Mouse (Mus musculus): Measurements from ENCODE around the gene Slc28a3. TPM values are rescaled to one million over a fixed set of nuclear protein-coding genes. Genes with fewer than 3 reads are reported as not detected.

Gene Slc28a3
- polyA plus RNA-seq, 1 experiment from 2014 or later = 0.22 TPM

GRCm38 (mm10) chr13:58610059-58610458, 618 bp downstream of the Slc28a3 start:
- H3K27me3 ChIP-seq = 0 out of 2 replicates have a peak, but pooled peaks cover 2% of the 10 kb centered on the region
- H3K4me1 ChIP-seq (replicated peaks) = no peaks in the 10 kb centered on the region
- WGBS = 31% methylated on average over 7 of the region's 7 CpGs
- H3K9me3 ChIP-seq = no peaks in the 10 kb centered on the region
- no peak for ATAC-seq (ENCODE audit: low FRiP score, low read depth)
- H3K4me2 ChIP-seq = no peak overlapping the region
- no peak overlapping the region for H3K27ac ChIP-seq (replicated peaks)
- H3K9ac ChIP-seq = no peak overlapping the region
- H3K36me3 ChIP-seq = no peaks in the 10 kb centered on the region
- no peak overlapping the region for H3K4me3 ChIP-seq

GRCm38 (mm10) chr13:58601201-58601855, 9.3 kb downstream of the Slc28a3 start:
- no peak overlapping the region for H3K9ac ChIP-seq
- no peaks in the 10 kb centered on the region for H3K27me3 ChIP-seq
- no peak overlapping the region for H3K4me3 ChIP-seq
- H3K36me3 ChIP-seq = no peaks in the 10 kb centered on the region
- 0 out of 2 replicates have a peak, but pooled peaks have one; percentile 45 for ATAC-seq (ENCODE audit: low FRiP score, low read depth)
- WGBS = 57% methylated on average over 10 of the region's 10 CpGs
- no peak overlapping the region for H3K4me2 ChIP-seq
- H3K9me3 ChIP-seq = no peaks in the 10 kb centered on the region
- H3K27ac ChIP-seq (replicated peaks) = no peak overlapping the region
- H3K4me1 ChIP-seq (replicated peaks) = no peaks in the 10 kb centered on the region

- Histone ChIP-seq H3K9me3 (no peaks in the 10 kb centered on the region), H3K4me1 (replicated peaks) (no peaks in the 10 kb centered on the region), H3K4me2 (no peak overlapping the region), H3K36me3 (no peaks in the 10 kb centered on the region), H3K27ac (replicated peaks) (no peak overlapping the region), H3K27me3 (no peaks in the 10 kb centered on the region), H3K4me3 (no peak overlapping the region), H3K9ac (no peak overlapping the region)
- no peak for ATAC-seq (ENCODE audit: low FRiP score, low read depth)
- 59% methylated on average over 4 of the region's 4 CpGs for WGBS
These were observed 12.1 kb downstream of the Slc28a3 start for GRCm38 (mm10) chr13:58598578-58598977.

- no peaks in the 10 kb centered on the region for H3K36me3 ChIP-seq
- H3K9me3 ChIP-seq = no peaks in the 10 kb centered on the region
- WGBS = 31% methylated on average over 7 of the region's 7 CpGs
- peaks cover 4% of the 10 kb centered on the region; the same call in 1 of the 2 replicates for H3K4me1 ChIP-seq (replicated peaks)
- no peaks in the 10 kb centered on the region for H3K27me3 ChIP-seq
- H3K27ac ChIP-seq (replicated peaks) = no peak overlapping the region
- no peak overlapping the region for H3K4me2 ChIP-seq
- no peak overlapping the region for H3K4me3 ChIP-seq
- H3K9ac ChIP-seq = no peak overlapping the region
- no peak for ATAC-seq (ENCODE audit: low FRiP score, low read depth)
These were observed 17.5 kb downstream of the Slc28a3 start for GRCm38 (mm10) chr13:58593129-58593528.

GRCm38 (mm10) chr13:58591912-58592311, 18.8 kb downstream of the Slc28a3 start:
- ATAC-seq (ENCODE audit: low FRiP score, low read depth) = no peak
- no peaks in the 10 kb centered on the region for H3K9me3 ChIP-seq
- 86% methylated on average over 7 of the region's 7 CpGs for WGBS
- no peak overlapping the region for H3K4me2 ChIP-seq
- H3K4me3 ChIP-seq = no peak overlapping the region
- H3K36me3 ChIP-seq = no peaks in the 10 kb centered on the region
- no peak overlapping the region for H3K27ac ChIP-seq (replicated peaks)
- H3K27me3 ChIP-seq = no peaks in the 10 kb centered on the region
- no peak overlapping the region for H3K9ac ChIP-seq
- H3K4me1 ChIP-seq (replicated peaks) = peaks cover 4% of the 10 kb centered on the region; the same call in 1 of the 2 replicates

- no peaks in the 10 kb centered on the region for H3K36me3 ChIP-seq
- no peak overlapping the region for H3K4me3 ChIP-seq
- no peak for ATAC-seq (ENCODE audit: low FRiP score, low read depth)
- WGBS = 41% methylated on average over 6 of the region's 6 CpGs
- H3K4me1 ChIP-seq (replicated peaks) = peaks cover 4% of the 10 kb centered on the region; the same call in 1 of the 2 replicates
- no peak overlapping the region for H3K4me2 ChIP-seq
- no peak overlapping the region for H3K27ac ChIP-seq (replicated peaks)
- H3K27me3 ChIP-seq = no peaks in the 10 kb centered on the region
- no peak overlapping the region for H3K9ac ChIP-seq
- H3K9me3 ChIP-seq = no peaks in the 10 kb centered on the region
These were observed 20.0 kb downstream of the Slc28a3 start for GRCm38 (mm10) chr13:58590630-58591029.

- H3K36me3 ChIP-seq = no peaks in the 10 kb centered on the region
- H3K4me1 ChIP-seq (replicated peaks) = peaks cover 4% of the 10 kb centered on the region; the same call in 1 of the 2 replicates
- no peak overlapping the region for H3K9ac ChIP-seq
- H3K9me3 ChIP-seq = no peaks in the 10 kb centered on the region
- peak; percentile 84 for ATAC-seq (ENCODE audit: low FRiP score, low read depth)
- no peaks in the 10 kb centered on the region for H3K27me3 ChIP-seq
- peak overlapping the region; percentile 14; the same call in 1 of the 2 replicates for H3K4me3 ChIP-seq
- H3K27ac ChIP-seq (replicated peaks) = no peak overlapping the region
- 5% methylated on average over 9 of the region's 9 CpGs for WGBS
- H3K4me2 ChIP-seq = peak overlapping the region; percentile 53
These were observed 21.2 kb downstream of the Slc28a3 start for GRCm38 (mm10) chr13:58589517-58589858.

GRCm38 (mm10) chr13:58588655-58589516, 21.8 kb downstream of the Slc28a3 start:
- H3K4me2 ChIP-seq = peak overlapping the region; percentile 53
- H3K27me3 ChIP-seq = no peaks in the 10 kb centered on the region
- peak; percentile 69 for ATAC-seq (ENCODE audit: low FRiP score, low read depth)
- H3K9ac ChIP-seq = no peak overlapping the region
- H3K27ac ChIP-seq (replicated peaks) = no peak overlapping the region
- no peaks in the 10 kb centered on the region for H3K9me3 ChIP-seq
- WGBS = 57% methylated on average over 15 of the region's 15 CpGs
- H3K4me1 ChIP-seq (replicated peaks) = peaks cover 4% of the 10 kb centered on the region; the same call in 1 of the 2 replicates
- H3K36me3 ChIP-seq = no peaks in the 10 kb centered on the region
- H3K4me3 ChIP-seq = peak overlapping the region; percentile 14; the same call in 1 of the 2 replicates

GRCm38 (mm10) chr13:58587962-58588361, 22.7 kb downstream of the Slc28a3 start:
- Histone ChIP-seq H3K4me3 (no peak overlapping the region), H3K27me3 (no peaks in the 10 kb centered on the region), H3K27ac (replicated peaks) (no peak overlapping the region), H3K4me2 (no peak overlapping the region), H3K36me3 (no peaks in the 10 kb centered on the region), H3K9ac (no peak overlapping the region), H3K4me1 (replicated peaks) (peaks cover 4% of the 10 kb centered on the region; the same call in 1 of the 2 replicates), H3K9me3 (no peaks in the 10 kb centered on the region)
- no peak for ATAC-seq (ENCODE audit: low FRiP score, low read depth)
- WGBS = 86% methylated on average over 7 of the region's 7 CpGs

GRCm38 (mm10) chr13:58566181-58566580, 44.5 kb downstream of the Slc28a3 start:
- no peaks in the 10 kb centered on the region for H3K4me1 ChIP-seq (replicated peaks)
- no peak overlapping the region for H3K4me2 ChIP-seq
- H3K27ac ChIP-seq (replicated peaks) = no peak overlapping the region
- H3K36me3 ChIP-seq = no peaks in the 10 kb centered on the region
- ATAC-seq (ENCODE audit: low FRiP score, low read depth) = no peak
- no peaks in the 10 kb centered on the region for H3K27me3 ChIP-seq
- no peak overlapping the region for H3K4me3 ChIP-seq
- 87% methylated on average over 9 of the region's 9 CpGs for WGBS
- no peak overlapping the region for H3K9ac ChIP-seq
- no peaks in the 10 kb centered on the region for H3K9me3 ChIP-seq

GRCm38 (mm10) chr13:58560497-58561138, 50.1 kb downstream of the Slc28a3 start:
- ATAC-seq (ENCODE audit: low FRiP score, low read depth) = peak; percentile 93
- Histone ChIP-seq H3K9me3 (no peaks in the 10 kb centered on the region), H3K4me1 (replicated peaks) (peaks cover 5% of the 10 kb centered on the region; the same call in 1 of the 2 replicates), H3K4me2 (no peak overlapping the region), H3K27me3 (no peaks in the 10 kb centered on the region), H3K36me3 (no peaks in the 10 kb centered on the region), H3K9ac (no peak overlapping the region), H3K4me3 (no peak overlapping the region), H3K27ac (replicated peaks) (0 out of 2 replicates have a peak overlapping the region, but pooled peaks have one; percentile 37)
- 57% methylated on average over 15 of the region's 15 CpGs for WGBS

- no peak overlapping the region for H3K4me2 ChIP-seq
- H3K27me3 ChIP-seq = no peaks in the 10 kb centered on the region
- no peaks in the 10 kb centered on the region for H3K36me3 ChIP-seq
- no peak overlapping the region for H3K4me3 ChIP-seq
- no peak overlapping the region for H3K9ac ChIP-seq
- 77% methylated on average over 12 of the region's 12 CpGs for WGBS
- ATAC-seq (ENCODE audit: low FRiP score, low read depth) = no peak
- no peaks in the 10 kb centered on the region for H3K9me3 ChIP-seq
- peaks cover 5% of the 10 kb centered on the region; the same call in 1 of the 2 replicates for H3K4me1 ChIP-seq (replicated peaks)
- H3K27ac ChIP-seq (replicated peaks) = no peak overlapping the region
These were observed 52.5 kb downstream of the Slc28a3 start for GRCm38 (mm10) chr13:58558216-58558615.

Data from hindbrain, embryonic 15.5 days (tissue).